Mouse (Mus musculus): Measurements from ENCODE around the gene Rhox7a.
"Not testable (repeated sequence)": the region's sequence is repeated elsewhere in the genome, so short reads cannot be mapped to it uniquely, and the experiment has no call there.

Rhox7a gene

GRCm38 (mm10) chrX:37831386-37831785 is at the start of gene Rhox7a:
TSS of gene Rhox7a (plus strand) at chrX:37831686.
- not testable (repeated sequence) for DNase-seq (ENCODE audit: low read depth)

- DNase-seq (ENCODE audit: low read depth), result peak; percentile 44
Measured at GRCm38 (mm10) chrX:37807286-37808080, 24.0 kb upstream of the Rhox7a start.

GRCm38 (mm10) chrX:37809396-37809795 is 22.1 kb upstream of the Rhox7a start:
- peak; percentile 57 for DNase-seq (ENCODE audit: low read depth)

- peak; percentile 45 for DNase-seq (ENCODE audit: low read depth)
Measured at GRCm38 (mm10) chrX:37811179-37811578, 20.3 kb upstream of the Rhox7a start.

- peak; percentile 3 for DNase-seq (ENCODE audit: low read depth)
Measured at GRCm38 (mm10) chrX:37815665-37816064, 15.8 kb upstream of the Rhox7a start.

- not testable (repeated sequence) for DNase-seq (ENCODE audit: low read depth)
Measured at GRCm38 (mm10) chrX:37826610-37827009, 4.9 kb upstream of the Rhox7a start, which contains the start of gene Rhox6. TSS of gene Rhox6 (plus strand) at chrX:37826910.

- no peak for DNase-seq (ENCODE audit: low read depth)
Measured at GRCm38 (mm10) chrX:37871641-37872040, 40.2 kb downstream of the Rhox7a start.

GRCm38 (mm10) chrX:37878844-37879243 is 47.4 kb downstream of the Rhox7a start, which contains the start of gene Rhox8:
TSS of gene Rhox8 (minus strand) at chrX:37878944.
- no peak for DNase-seq (ENCODE audit: low read depth)

Data from 416B (cell line).